Mouse (Mus musculus) E14TG2a.4 (cell line): ENCODE measurements around the gene Tnks2.

Source experiments
- H3K27me3 ChIP-seq: 2 replicates; pipeline ENCODE4 v1.6.1; 2014; ENCODE audit warnings: low read length, control low read depth; ENCODE audit not compliant: insufficient read depth
- H3K36me3 ChIP-seq: 2 replicates; pipeline ENCODE4 v1.6.1; 2014; ENCODE audit warnings: low read length, control low read depth; ENCODE audit not compliant: insufficient read depth
- H3K4me1 ChIP-seq: replicated peaks from 2 replicates; pipeline ENCODE4 v1.6.1; 2014; ENCODE audit warnings: low read depth, low read length, control low read depth
- H3K4me3 ChIP-seq: replicated peaks from 2 replicates; pipeline ENCODE4 v1.5.1; 2014; ENCODE audit warnings: mild to moderate bottlenecking, low read length
- H3K9me3 ChIP-seq: 2 replicates; pipeline ENCODE4 v1.6.1; 2014; ENCODE audit warnings: low read length, control low read depth
- CTCF ChIP-seq: conservative IDR thresholded peaks from 2 replicates; pipeline ENCODE4 v1.5.1; 2014; ENCODE audit warnings: low read length
- NANOG ChIP-seq: IDR thresholded peaks from 2 replicates; pipeline ENCODE4 v1.6.1; 2014; ENCODE audit warnings: borderline replicate concordance, low read length, mixed read lengths
- POU5F1 ChIP-seq: IDR thresholded peaks from 2 replicates; pipeline ENCODE4 v1.6.1; 2014; ENCODE audit warnings: low read length, borderline replicate concordance

The Tnks2 gene

DNA sequence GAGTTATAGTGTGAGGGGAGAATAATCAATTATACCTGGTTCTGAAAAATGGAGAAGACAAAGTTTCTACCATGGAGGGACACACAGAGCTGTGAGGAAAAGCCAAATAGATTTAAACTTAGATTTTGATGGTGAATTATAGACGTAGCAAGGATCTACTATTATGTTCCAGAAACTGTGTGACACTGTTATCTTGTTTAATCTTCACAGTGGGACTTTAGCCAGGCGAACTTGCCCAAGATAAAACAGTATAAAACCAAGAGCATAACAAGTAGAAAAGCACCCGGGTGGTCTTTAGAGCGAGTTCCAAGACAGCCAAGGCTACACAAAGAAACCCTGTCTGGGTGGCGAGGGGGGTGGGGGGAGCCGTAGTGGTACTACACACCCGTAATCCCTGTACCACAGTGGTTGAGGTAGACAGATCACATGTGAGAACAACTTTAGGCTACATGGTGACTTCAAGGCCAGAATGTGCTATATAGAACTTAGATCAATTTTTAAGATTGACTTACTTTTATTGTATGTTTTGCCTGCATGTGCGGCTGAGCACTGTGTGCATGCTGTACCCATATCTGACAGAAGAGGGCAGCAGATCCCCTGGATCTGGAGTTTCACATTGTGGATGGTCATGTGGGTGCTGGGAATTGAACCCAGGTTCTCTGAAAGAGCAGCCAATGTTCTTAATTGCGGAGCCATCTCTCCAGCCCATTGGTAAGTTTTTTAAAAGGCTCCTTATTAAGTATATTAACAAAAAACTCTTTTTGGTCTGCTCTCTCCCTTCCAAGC, 32.0 kb upstream of the Tnks2 start:
- Histone ChIP-seq H3K9me3 (no peaks in the 10 kb centered on the region), H3K4me1 (0 out of 2 replicates have a peak, but pooled peaks cover 2% of the 10 kb centered on the region), H3K4me3 (no peak overlapping the region), H3K27me3 (peaks cover 7% of the 10 kb centered on the region; the same call in 1 of the 2 replicates), H3K36me3 (no peaks in the 10 kb centered on the region)
- TF ChIP-seq NANOG = no peak
- peak; percentile 67 for TF ChIP-seq CTCF
- no peak for TF ChIP-seq POU5F1

DNA sequence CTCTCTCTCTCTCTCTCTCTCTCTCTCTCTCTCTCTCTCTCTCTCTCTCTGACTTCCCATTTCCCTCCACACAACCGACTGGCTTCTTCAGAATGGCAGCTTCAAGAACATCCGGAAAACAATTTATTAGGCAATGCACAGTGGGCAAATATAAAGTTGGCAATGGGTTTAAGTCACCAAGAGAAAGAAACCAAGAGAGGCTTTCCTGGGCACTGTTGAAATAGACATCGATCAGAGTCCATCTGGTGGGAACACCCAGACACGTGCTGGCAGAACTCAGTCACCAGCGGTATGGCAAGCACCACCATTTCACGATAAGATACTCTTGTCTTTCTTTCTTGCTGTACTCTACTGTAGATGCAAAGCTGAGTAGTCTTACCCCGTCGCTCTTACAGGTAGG, 30.6 kb upstream of the Tnks2 start:
- peaks cover 7% of the 10 kb centered on the region; the same call in 1 of the 2 replicates for H3K27me3 ChIP-seq
- no peaks in the 10 kb centered on the region for H3K9me3 ChIP-seq
- TF ChIP-seq CTCF = no peak
- no peak for TF ChIP-seq NANOG

DNA sequence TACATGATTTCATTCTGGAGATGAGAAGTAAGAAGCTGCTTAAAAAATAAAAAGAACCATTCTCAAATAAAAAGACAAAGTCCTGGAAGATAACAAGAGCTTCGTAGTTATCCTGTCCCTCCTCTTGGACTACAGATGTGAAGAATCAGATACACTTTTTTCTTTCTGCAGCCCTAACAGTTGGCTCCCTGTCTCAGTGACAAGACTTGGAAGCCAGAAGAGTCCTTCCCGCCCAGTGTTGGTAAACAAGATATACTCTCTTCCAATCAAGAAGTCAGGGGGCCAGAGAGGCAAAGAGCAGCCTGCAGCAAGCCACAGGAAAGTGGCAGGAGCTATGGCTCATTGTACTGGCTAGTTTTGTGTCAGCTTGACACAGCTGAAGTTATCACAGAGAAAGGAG, 27.2 kb upstream of the Tnks2 start:
- TF ChIP-seq CTCF (no peak), NANOG (no peak), POU5F1 (no peak)

More for the DNA sequence above, 30.6 kb upstream of the Tnks2 start:
- no peaks in the 10 kb centered on the region for H3K36me3 ChIP-seq
- H3K4me1 ChIP-seq = 0 out of 2 replicates have a peak, but pooled peaks cover 2% of the 10 kb centered on the region
- no peak overlapping the region for H3K4me3 ChIP-seq

DNA sequence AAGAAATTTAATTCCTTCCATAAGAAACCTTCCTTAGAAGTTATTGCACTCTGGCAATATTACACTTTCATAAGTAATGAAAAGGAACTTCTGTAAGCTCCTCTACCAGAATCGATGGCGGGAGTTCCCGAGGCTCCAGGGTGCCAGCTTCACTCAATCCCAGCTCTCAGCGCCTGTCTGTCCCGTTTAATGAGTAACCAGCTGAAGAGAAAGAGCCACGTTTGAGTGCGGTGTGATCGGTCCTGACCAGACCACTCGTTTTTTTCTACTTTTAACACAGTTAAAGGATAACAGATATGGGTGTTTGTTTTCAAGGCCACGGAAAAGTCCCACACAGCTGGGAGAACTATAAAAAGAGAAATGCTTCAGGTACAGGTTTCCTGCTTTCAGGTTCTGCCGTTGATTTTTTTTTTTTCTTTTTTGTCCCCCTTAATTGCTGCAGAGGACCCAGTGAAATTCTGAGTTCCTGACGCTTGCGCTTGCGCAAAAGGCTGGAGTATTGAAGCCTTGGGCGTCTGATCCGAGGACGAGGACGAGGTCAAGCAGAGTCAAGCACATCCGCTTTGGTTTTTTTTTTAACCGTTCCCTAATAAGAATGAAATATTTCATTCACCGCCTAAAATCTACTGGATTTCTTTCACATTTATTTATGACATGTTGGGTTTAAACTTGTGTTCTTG, 25.5 kb upstream of the Tnks2 start:
- Histone ChIP-seq H3K4me1 (peaks cover 4% of the 10 kb centered on the region; the same call in 1 of the 2 replicates), H3K9me3 (no peaks in the 10 kb centered on the region), H3K36me3 (no peaks in the 10 kb centered on the region), H3K4me3 (no peak overlapping the region), H3K27me3 (peaks cover 3% of the 10 kb centered on the region; the same call in 1 of the 2 replicates)
- no peak for TF ChIP-seq POU5F1
- no peak for TF ChIP-seq CTCF
- TF ChIP-seq NANOG = no peak

More for the DNA sequence above, 27.2 kb upstream of the Tnks2 start:
- Histone ChIP-seq H3K9me3 (no peaks in the 10 kb centered on the region), H3K27me3 (no peaks in the 10 kb centered on the region; the same call in 1 of the 2 replicates), H3K4me1 (0 out of 2 replicates have a peak, but pooled peaks cover 2% of the 10 kb centered on the region), H3K36me3 (no peaks in the 10 kb centered on the region), H3K4me3 (no peak overlapping the region)

DNA sequence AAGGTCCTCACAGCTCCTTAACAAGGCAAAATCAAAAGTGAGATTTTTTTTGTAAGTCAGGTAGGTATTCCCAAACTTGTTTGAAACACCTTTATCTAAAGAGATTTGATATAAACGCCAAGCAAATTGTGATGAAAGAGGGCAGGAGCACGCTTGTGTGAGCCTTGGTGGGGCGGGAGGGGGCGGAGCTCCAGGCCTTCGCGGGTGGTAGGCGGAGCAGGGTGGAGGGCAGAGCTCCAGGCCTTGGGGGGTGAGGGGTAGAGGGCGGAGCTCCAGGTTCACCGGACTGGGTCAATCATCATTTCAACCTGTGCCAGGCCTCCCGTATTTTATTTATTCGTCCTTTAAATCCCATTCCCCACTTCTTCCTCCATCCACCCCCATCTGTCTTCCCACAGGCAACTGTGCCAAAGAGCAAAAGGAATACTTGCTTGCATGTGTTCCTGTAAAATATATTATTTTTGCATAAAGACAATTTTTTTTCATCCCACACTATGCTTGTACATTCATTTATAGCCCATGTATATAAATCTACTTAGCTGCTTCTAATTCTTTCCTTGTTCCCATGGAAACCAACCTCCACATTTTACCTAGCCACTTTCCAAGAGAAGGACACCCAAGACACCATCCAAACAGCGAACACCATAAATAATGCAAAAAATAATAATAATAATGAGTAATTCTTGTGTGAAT, 24.4 kb upstream of the Tnks2 start:
- Histone ChIP-seq H3K9me3 (no peaks in the 10 kb centered on the region), H3K36me3 (no peaks in the 10 kb centered on the region), H3K4me3 (no peak overlapping the region), H3K27me3 (peaks cover 3% of the 10 kb centered on the region; the same call in 1 of the 2 replicates), H3K4me1 (peaks cover 4% of the 10 kb centered on the region; the same call in 1 of the 2 replicates)
- TF ChIP-seq POU5F1 = no peak
- no peak for TF ChIP-seq CTCF
- no peak for TF ChIP-seq NANOG

- Histone ChIP-seq H3K27me3 (peaks cover 3% of the 10 kb centered on the region; the same call in 1 of the 2 replicates), H3K4me3 (no peak overlapping the region), H3K4me1 (peaks cover 21% of the 10 kb centered on the region), H3K9me3 (no peaks in the 10 kb centered on the region), H3K36me3 (no peaks in the 10 kb centered on the region)
- TF ChIP-seq CTCF (no peak), POU5F1 (no peak), NANOG (no peak)
These were observed 22.0 kb upstream of the Tnks2 start for GRCm38 (mm10) chr19:36812011-36812410.

DNA sequence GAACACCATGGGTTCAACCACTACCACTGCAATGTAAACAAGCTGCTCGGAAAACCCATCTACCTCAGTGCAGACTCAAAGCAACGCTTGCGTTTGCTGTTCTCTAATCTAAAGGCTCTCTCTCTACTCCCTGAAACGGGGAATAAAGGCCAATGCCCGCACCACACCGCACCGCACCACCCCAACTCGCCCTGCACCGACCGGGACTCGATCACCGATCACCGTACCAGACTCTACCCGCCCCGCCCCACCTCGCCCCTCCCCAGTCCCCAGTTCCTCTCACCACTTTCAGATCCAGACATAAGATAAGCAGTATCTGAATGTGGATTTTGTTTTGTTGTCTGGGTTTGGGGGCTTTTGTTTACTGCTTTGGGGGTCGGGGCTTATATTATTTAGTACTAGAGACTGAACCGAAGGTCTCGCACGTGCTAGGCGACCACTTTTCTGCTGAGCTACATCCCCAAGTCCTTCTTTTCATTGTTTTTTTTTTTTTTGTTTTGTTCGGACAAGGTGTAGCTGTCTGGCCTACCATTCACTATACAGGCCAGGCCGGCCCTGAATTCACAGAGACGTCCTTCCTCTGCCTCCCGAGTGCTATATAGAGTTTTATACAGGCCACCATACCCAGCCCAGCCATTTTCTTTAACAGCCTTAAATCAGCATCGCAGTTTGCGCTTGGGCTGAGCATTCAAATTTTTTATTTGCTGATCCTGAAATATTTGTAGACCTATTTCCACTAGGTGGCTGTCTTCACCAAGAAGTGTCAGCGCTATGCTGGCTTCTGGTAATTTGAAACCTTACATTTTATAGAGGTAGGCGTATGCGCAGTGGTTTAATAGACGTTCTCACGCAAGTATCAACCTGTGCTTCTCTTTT, 18.4 kb upstream of the Tnks2 start:
- Histone ChIP-seq H3K9me3 (no peaks in the 10 kb centered on the region), H3K4me3 (peak overlapping the region; percentile 54), H3K4me1 (peaks cover 41% of the 10 kb centered on the region), H3K36me3 (no peaks in the 10 kb centered on the region), H3K27me3 (peaks cover 3% of the 10 kb centered on the region; the same call in 1 of the 2 replicates)
- TF ChIP-seq POU5F1 (no peak), CTCF (peak; percentile 38), NANOG (no peak)
